9 mouse cellular contexts compared by ENCODE assay signal in genomic region chr2:32447264-32447936, GRCm38 (mm10). TPM values are rescaled to one million over a fixed set of nuclear protein-coding genes. Genes with fewer than 3 reads are reported as not detected.
DNase-seq lines count a peak whose midpoint lies in the region; ATAC-seq lines count a peak whose summit lies in the region.
"Had no signal": no experiment of that assay in that cellular context is flagged by ENCODE, and none has a peak within 500 bp of the region (broad histone marks: within the 10 kb centered on the region; RNA-seq: fewer than 3 reads in every experiment).

No protein-coding gene starts in this region.

- H3K27me3 ChIP-seq in forebrain, embryonic 16.5 days (replicated peaks; ENCODE audit: control insufficient read depth, insufficient read depth, low read length) = no peaks in the 10 kb centered on the region
- H3K27me3 ChIP-seq in kidney, embryonic 16.5 days (ENCODE audit: insufficient read depth, low read length) = no peaks in the 10 kb centered on the region

- peak; percentile 40 for DNase-seq in adrenal gland, postnatal 14 days
- no peak for DNase-seq in adrenal gland, adult 8-10 months
- DNase-seq in 416B (ENCODE audit: low read depth) = peak; percentile 84
- peak; percentile 66 to 70 for DNase-seq in thymus, postnatal 10 days (ENCODE audit: low spot score in 2 of 2)
- no peak for DNase-seq in adrenal gland, postnatal 25 days

- peaks cover 24% of the 10 kb centered on the region for H3K4me1 ChIP-seq in forebrain, embryonic 16.5 days (replicated peaks; ENCODE audit: control insufficient read depth, insufficient read depth, low read length)
- H3K4me1 ChIP-seq in kidney, embryonic 16.5 days (ENCODE audit: insufficient read depth, low read length) = peaks cover 22% of the 10 kb centered on the region

- peaks cover 78% of the 10 kb centered on the region for H3K79me2 ChIP-seq in macrophage (ENCODE audit: inconsistent target)

- no peaks in the 10 kb centered on the region for H3K9me3 ChIP-seq in forebrain, embryonic 16.5 days (ENCODE audit: control insufficient read depth, low read length)
- no peaks in the 10 kb centered on the region for H3K9me3 ChIP-seq in kidney, embryonic 16.5 days (ENCODE audit: low read length)

- H3K27ac ChIP-seq in forebrain, embryonic 16.5 days (ENCODE audit: low read length) = peak overlapping the region; percentile 3
- H3K27ac ChIP-seq in kidney, embryonic 16.5 days (ENCODE audit: low read length) = peak overlapping the region; percentile 91
- peak overlapping the region; percentile 90 for H3K27ac ChIP-seq in macrophage

- peak overlapping the region; percentile 2; the same call in 1 of the 2 replicates for H3K4me2 ChIP-seq in forebrain, embryonic 16.5 days (ENCODE audit: low read length)
- peak overlapping the region; percentile 32; the same call in 1 of the 2 replicates for H3K4me2 ChIP-seq in kidney, embryonic 16.5 days (replicated peaks; ENCODE audit: low read depth, low read length)

- no peaks in the 10 kb centered on the region for H3K36me3 ChIP-seq in forebrain, embryonic 16.5 days (ENCODE audit: control insufficient read depth, insufficient read depth)
- H3K36me3 ChIP-seq in kidney, embryonic 16.5 days (ENCODE audit: insufficient read depth, low read length) = no peaks in the 10 kb centered on the region
- no peaks in the 10 kb centered on the region for H3K36me3 ChIP-seq in macrophage (ENCODE audit: inconsistent target)

- H3K4me3 ChIP-seq in forebrain, embryonic 16.5 days (replicated peaks; ENCODE audit: low read length) = no peak overlapping the region
- no peak overlapping the region for H3K4me3 ChIP-seq in kidney, embryonic 16.5 days (ENCODE audit: low read length)
- no peak overlapping the region; the same call in 1 of the 2 replicates for H3K4me3 ChIP-seq in macrophage (ENCODE audit: inconsistent target)

- no peak for ATAC-seq in forebrain, embryonic 16.5 days
- no peak for ATAC-seq in kidney, embryonic 16.5 days (ENCODE audit: low FRiP score, low TSS enrichment)

- no peak overlapping the region for H3K9ac ChIP-seq in forebrain, embryonic 16.5 days (replicated peaks; ENCODE audit: low read depth, low read length)
- H3K9ac ChIP-seq in kidney, embryonic 16.5 days (replicated peaks; ENCODE audit: low read length) = peak overlapping the region; percentile 57; the same call in 1 of the 2 replicates

- WGBS in forebrain, embryonic 16.5 days = 44% methylated on average over 9 of the region's 9 CpGs
- 53% methylated on average over 9 of the region's 9 CpGs for WGBS in kidney, embryonic 16.5 days
- WGBS in macrophage (ENCODE audit: missing documents) = 2% methylated on average over 9 of the region's 9 CpGs

RNA-seq across cellular contexts. Expression of gene Naif1, which starts 2.9 kb away (rescaled TPM):
- 4.3 and 4.4 TPM in 2 replicates for total RNA-seq in adrenal gland, postnatal 14 days (2021)
- total RNA-seq in adrenal gland, adult 8-10 months (2022) = 1 to 10 TPM; 4.2 to 5.5 (median 5.0) TPM
- polyA plus RNA-seq in forebrain, embryonic 16.5 days (2015; fragmentation: Nextera tagmentation; extraction: Ambion mirVana) = 7.0 and 7.5 TPM in 2 replicates
- 7.3 and 8.2 TPM in 2 replicates for polyA plus RNA-seq in kidney, embryonic 16.5 days (2015; fragmentation: Nextera tagmentation; extraction: Ambion mirVana)
- 1 to 10 TPM; 1.4 to 3.6 (median 2.0) TPM for total RNA-seq in macrophage (2018; cell fraction: chromatin; rRNA removed)
- total RNA-seq in macrophage (2018; cell fraction: cytosol; rRNA removed) = 1 to 10 TPM; 2.4 to 5.6 (median 4.5) TPM
- 1 to 10 TPM; 1.4 to 6.3 (median 3.5) TPM for total RNA-seq in macrophage (2018; cell fraction: nucleus; rRNA removed)
- 3.2 to 3.8 TPM (median 3.8 TPM) in 3 replicates for polyA plus RNA-seq in macrophage (2018)
- 5.5 and 5.6 TPM in 2 replicates for total RNA-seq in adrenal gland, postnatal 25 days (2021)

RNA-seq across cellular contexts. Expression of gene Slc25a25, which starts 3.8 kb away (rescaled TPM):
- total RNA-seq in adrenal gland, postnatal 14 days (2021) = 63.6 and 119 TPM in 2 replicates
- 10 to 100 TPM; 17.9 to 79.8 (median 27.3) TPM for total RNA-seq in adrenal gland, adult 8-10 months (2022)
- polyA plus RNA-seq in forebrain, embryonic 16.5 days (2015; fragmentation: Nextera tagmentation; extraction: Ambion mirVana) = 46.9 and 47.7 TPM in 2 replicates
- 21.2 and 21.9 TPM in 2 replicates for polyA plus RNA-seq in kidney, embryonic 16.5 days (2015; fragmentation: Nextera tagmentation; extraction: Ambion mirVana)
- total RNA-seq in macrophage (2018; cell fraction: chromatin; rRNA removed) = 100 to 1,000 TPM in 2 of 26 experiments, 10 to 100 TPM in 24; 30.0 to 125 (median 63.2) TPM
- total RNA-seq in macrophage (2018; cell fraction: cytosol; rRNA removed) = 10 to 100 TPM in 25 of 26 experiments, 1 to 10 TPM in 1; 6.7 to 47.1 (median 16.0) TPM
- 10 to 100 TPM; 25.0 to 95.1 (median 35.8) TPM for total RNA-seq in macrophage (2018; cell fraction: nucleus; rRNA removed)
- 7.1 to 13.2 TPM (median 12.2 TPM) in 3 replicates for polyA plus RNA-seq in macrophage (2018)
- 16.4 and 28.0 TPM in 2 replicates for total RNA-seq in adrenal gland, postnatal 25 days (2021)

RNA-seq across cellular contexts. Expression of gene Ptges2, which starts 51.7 kb away (rescaled TPM):
- total RNA-seq in adrenal gland, postnatal 14 days (2021) = 75.8 and 80.5 TPM in 2 replicates
- 10 to 100 TPM; 42.2 to 52.5 (median 51.1) TPM for total RNA-seq in adrenal gland, adult 8-10 months (2022)
- polyA plus RNA-seq in forebrain, embryonic 16.5 days (2015; fragmentation: Nextera tagmentation; extraction: Ambion mirVana) = 35.6 and 42.7 TPM in 2 replicates
- 38.3 and 39.5 TPM in 2 replicates for polyA plus RNA-seq in kidney, embryonic 16.5 days (2015; fragmentation: Nextera tagmentation; extraction: Ambion mirVana)
- total RNA-seq in macrophage (2018; cell fraction: chromatin; rRNA removed) = 10 to 100 TPM in 1 of 26 experiments, 1 to 10 TPM in 23, under 1 TPM in 2; 0.92 to 12.7 (median 4.5) TPM
- 10 to 100 TPM in 16 of 26 experiments, 1 to 10 TPM in 10; 5.4 to 14.4 (median 10.7) TPM for total RNA-seq in macrophage (2018; cell fraction: cytosol; rRNA removed)
- 10 to 100 TPM in 3 of 26 experiments, 1 to 10 TPM in 23; 1.9 to 11.9 (median 5.4) TPM for total RNA-seq in macrophage (2018; cell fraction: nucleus; rRNA removed)
- 7.9 to 14.2 TPM (median 9.4 TPM) in 3 replicates for polyA plus RNA-seq in macrophage (2018)
- 49.8 and 51.8 TPM in 2 replicates for total RNA-seq in adrenal gland, postnatal 25 days (2021)

RNA-seq across cellular contexts. Expression of gene Lcn2, which starts 59.3 kb away (rescaled TPM):
- 7.1 and 9.6 TPM in 2 replicates for total RNA-seq in adrenal gland, postnatal 14 days (2021)
- 1 to 10 TPM in 2 of 4 experiments, under 1 TPM in 2; 0.32 to 3.7 (median 1.3) TPM for total RNA-seq in adrenal gland, adult 8-10 months (2022)
- not detected in 2 replicates for polyA plus RNA-seq in forebrain, embryonic 16.5 days (2015; fragmentation: Nextera tagmentation; extraction: Ambion mirVana)
- polyA plus RNA-seq in kidney, embryonic 16.5 days (2015; fragmentation: Nextera tagmentation; extraction: Ambion mirVana) = 9.0 and 12.7 TPM in 2 replicates
- total RNA-seq in macrophage (2018; cell fraction: chromatin; rRNA removed) = 10 to 100 TPM in 4 of 26 experiments, 1 to 10 TPM in 13, not detected in 9; 1.6 to 11.4 (median 6.5) TPM
- 10 to 100 TPM in 15 of 26 experiments, 1 to 10 TPM in 11; 4.2 to 76.7 (median 18.4) TPM for total RNA-seq in macrophage (2018; cell fraction: cytosol; rRNA removed)
- 10 to 100 TPM in 15 of 26 experiments, 1 to 10 TPM in 10, not detected in 1; 1.3 to 64.8 (median 12.7) TPM for total RNA-seq in macrophage (2018; cell fraction: nucleus; rRNA removed)
- 2.6 to 16.1 TPM (median 12.6 TPM) in 3 replicates for polyA plus RNA-seq in macrophage (2018)
- total RNA-seq in adrenal gland, postnatal 25 days (2021) = 1.0 and 1.5 TPM in 2 replicates
- polyA plus RNA-seq: C2C12 had no signal

Comparison
In these comparisons a context has a peak if more than half of its experiments do, and no peak if none do; other contexts are left out.
1. DNase-seq: peak in adrenal gland, postnatal 14 days (single experiment), 416B (single experiment) and thymus, postnatal 10 days (2 of 2); none in adrenal gland, adult 8-10 months (single experiment) and adrenal gland, postnatal 25 days (single experiment).
2. H3K27ac ChIP-seq: peak in every context shown above with its lines; median percentile 91 in kidney, embryonic 16.5 days; 90 in macrophage; 3 in forebrain, embryonic 16.5 days.